Mouse (Mus musculus): ENCODE results near the gene Nlrc5. TPM values are rescaled to one million over a fixed set of nuclear protein-coding genes. Genes with fewer than 3 reads are reported as not detected.

Gene Nlrc5
- polyA plus RNA-seq, 1 experiment from 2014 or later, result 0.47 TPM

Small RNA genes within 50 kb of the gene (microRNA-seq; reads per million reads assigned to microRNA genes)
- gene Mir7072, result not detected

Other genes with a start within 250 kb of the Nlrc5 start
- 34.0 and 37.7 TPM in 2 replicates for gene Nup93, start 219.8 kb upstream of the Nlrc5 start, polyA plus RNA-seq (2015; fragmentation: Nextera tagmentation; extraction: Ambion mirVana)
- 0.20 and 0.46 TPM in 2 replicates for gene Slc12a3, start 105.2 kb upstream of the Nlrc5 start, polyA plus RNA-seq (2015; fragmentation: Nextera tagmentation; extraction: Ambion mirVana)
- 197 and 219 TPM in 2 replicates for gene Herpud1, start 47.9 kb upstream of the Nlrc5 start, polyA plus RNA-seq (2015; fragmentation: Nextera tagmentation; extraction: Ambion mirVana)
- gene Cpne2, start 98.6 kb downstream of the Nlrc5 start, polyA plus RNA-seq (2015; fragmentation: Nextera tagmentation; extraction: Ambion mirVana), result 2.2 and 2.5 TPM in 2 replicates
- gene Rspry1, start 167.6 kb downstream of the Nlrc5 start, polyA plus RNA-seq (2015; fragmentation: Nextera tagmentation; extraction: Ambion mirVana), result 14.4 TPM in 2 replicates
- gene Fam192a, start 167.6 kb downstream of the Nlrc5 start, polyA plus RNA-seq (2015; fragmentation: Nextera tagmentation; extraction: Ambion mirVana), result 24.6 and 26.2 TPM in 2 replicates
- 19.0 and 19.5 TPM in 2 replicates for gene Arl2bp, start 232.2 kb downstream of the Nlrc5 start, polyA plus RNA-seq (2015; fragmentation: Nextera tagmentation; extraction: Ambion mirVana)